Mouse (Mus musculus) brain, embryonic 14.5 days (tissue): ENCODE results near the gene Dis3l2. TPM values are rescaled to one million over a fixed set of nuclear protein-coding genes. Genes with fewer than 3 reads are reported as not detected.

ENCODE experiments used
- DNase-seq: peaks from one replicate; pipeline ENCODE4 v3.0.0-alpha.2; 2011; ENCODE audit warnings: low read depth
- CTCF ChIP-seq: fragments of 200-500 bp; IDR thresholded peaks from 2 replicates; pipeline ENCODE4 v1.5.1; 2012; ENCODE audit warnings: inconsistent platforms, mild to moderate bottlenecking, moderate library complexity, borderline replicate concordance; ENCODE audit not compliant: insufficient read depth, insufficient read length; ENCODE audit errors: extremely low read depth
- POLR2A ChIP-seq: fragments of 200-500 bp; IDR thresholded peaks from 2 replicates; pipeline ENCODE4 v1.6.1; 2012; ENCODE audit warnings: mild to moderate bottlenecking, inconsistent platforms, borderline replicate concordance; ENCODE audit not compliant: poor library complexity, insufficient read depth, insufficient read length, severe bottlenecking; ENCODE audit errors: extremely low read depth
- polyA plus RNA-seq: library from polyadenylated mRNA; depleted of rRNA; stranded (reverse); fragments of >200 nt; gene quantifications from 2 replicates; pipeline ENCODE4 v1.2.3, GENCODE M21; 2012; rRNA removed

Gene Dis3l2
- 37.4 and 39.5 TPM in 2 replicates for polyA plus RNA-seq

DNA sequence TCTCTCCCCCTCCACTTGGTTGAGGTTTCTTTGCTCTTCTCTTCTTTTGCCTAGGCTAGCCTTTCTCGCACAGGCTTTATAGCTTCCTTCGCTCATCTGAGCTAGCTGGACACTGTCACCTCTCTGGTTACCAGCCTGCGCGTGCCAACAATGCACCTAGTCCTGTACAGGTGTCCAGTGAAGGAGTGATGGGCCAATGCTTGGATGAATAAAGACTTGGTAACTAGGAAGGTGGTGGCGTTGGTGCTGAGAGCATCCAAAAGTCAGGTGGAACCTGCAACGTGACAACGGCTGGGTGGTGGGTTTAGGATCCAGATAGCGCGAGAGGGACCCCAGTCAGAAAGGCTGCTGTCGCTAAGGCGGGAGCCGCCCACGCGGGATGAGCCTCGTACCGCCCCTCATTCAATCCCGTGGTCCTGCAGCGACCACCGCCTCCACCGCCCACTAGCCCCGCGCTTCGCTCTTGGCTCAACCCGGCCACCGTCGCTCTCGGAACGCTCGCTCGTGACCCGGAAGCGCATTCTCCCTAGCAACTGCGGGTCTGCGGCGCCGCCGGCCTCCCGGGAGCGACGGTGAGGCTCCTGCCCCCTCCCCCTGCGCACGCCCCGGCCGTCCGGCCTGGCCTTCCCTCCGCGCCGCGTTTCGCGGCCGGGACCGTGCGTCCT, at the start of gene Dis3l2:
Gene Dis3l2 (plus strand): TSS at position 509 of the 665 bp plus-strand sequence.
- no peak for TF ChIP-seq CTCF
- TF ChIP-seq POLR2A: peak; percentile 61
- peak; percentile 96 for DNase-seq

DNA sequence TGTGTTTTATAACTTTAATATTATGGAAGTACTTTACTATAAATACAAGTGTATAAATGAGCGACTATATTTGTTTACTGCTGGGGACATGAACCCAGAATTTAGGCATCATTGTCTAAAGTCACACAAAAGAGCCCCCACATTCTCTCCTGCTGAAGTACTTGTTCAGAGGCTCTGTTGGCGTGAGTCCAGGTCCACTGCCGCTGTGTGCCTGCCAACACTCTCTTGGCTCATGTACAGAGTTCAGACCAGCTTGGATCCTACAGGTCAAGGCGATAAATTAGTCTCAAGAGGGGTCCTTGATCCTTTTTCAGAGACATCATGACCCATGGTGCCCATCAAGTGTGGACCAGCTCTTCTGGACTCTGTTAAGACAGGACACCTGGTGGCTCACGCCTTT, 46.5 kb upstream of the Dis3l2 start:
- DNase-seq: peak; percentile 50
- no peak for TF ChIP-seq CTCF
- no peak for TF ChIP-seq POLR2A

DNA sequence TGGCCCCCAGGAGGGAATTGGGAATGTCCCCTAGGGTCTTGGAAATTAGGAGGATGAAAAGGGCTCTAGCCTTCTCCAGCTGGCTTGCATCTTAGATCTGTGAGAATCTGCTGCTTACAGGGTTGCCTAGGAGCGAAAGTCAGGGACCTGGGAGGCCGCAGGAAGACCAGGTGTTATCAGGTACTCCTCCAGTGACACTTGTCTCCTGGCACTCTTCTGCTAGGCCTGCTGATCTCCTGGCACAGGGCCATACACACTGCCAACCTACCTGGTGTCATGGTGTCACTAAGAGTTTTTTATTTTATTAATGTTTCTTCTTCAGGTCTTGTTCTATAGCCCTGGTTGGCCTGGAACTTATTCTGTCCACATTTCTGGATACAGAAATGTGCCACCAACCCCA, 38.5 kb upstream of the Dis3l2 start:
- TF ChIP-seq CTCF (no peak), POLR2A (no peak)
- DNase-seq: no peak

DNA sequence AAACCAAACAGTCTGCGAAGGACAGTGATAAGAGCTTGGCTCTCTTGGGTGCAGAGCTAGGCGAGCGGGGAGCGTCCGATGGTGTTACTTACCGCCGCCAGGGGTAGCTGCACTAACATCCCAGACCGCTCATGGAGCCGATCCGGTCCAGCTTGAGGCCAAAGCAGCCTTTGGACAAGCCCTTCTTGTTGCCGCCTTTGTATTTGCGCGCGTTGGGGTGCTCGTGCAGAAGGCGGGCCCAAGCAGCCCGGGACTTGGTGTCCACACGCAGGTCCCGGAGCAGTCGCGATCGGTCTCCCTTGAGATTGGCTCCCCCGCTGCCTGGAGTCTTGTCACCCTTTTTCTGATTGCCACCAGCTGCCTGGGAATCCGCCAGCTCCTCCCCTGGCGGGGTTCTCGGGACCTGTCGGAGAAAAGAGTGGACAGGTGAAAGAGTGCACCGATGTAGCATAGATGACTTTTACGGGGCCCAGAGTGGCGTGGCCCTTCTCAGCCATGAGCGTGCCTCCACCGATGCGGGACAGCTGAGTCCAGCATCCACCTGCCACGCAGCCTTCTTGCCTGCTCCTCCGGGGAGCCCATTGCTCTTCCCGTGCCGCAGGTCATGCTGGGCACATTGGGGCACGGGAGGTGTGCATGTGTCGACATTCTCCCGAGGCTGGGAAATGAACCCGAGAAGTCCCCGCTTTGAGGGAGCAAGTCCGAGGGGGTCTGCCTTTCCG, 33.9 kb upstream of the Dis3l2 start:
- TF ChIP-seq POLR2A (no peak), CTCF (peak; percentile 90)
- peak; percentile 91 for DNase-seq

DNA sequence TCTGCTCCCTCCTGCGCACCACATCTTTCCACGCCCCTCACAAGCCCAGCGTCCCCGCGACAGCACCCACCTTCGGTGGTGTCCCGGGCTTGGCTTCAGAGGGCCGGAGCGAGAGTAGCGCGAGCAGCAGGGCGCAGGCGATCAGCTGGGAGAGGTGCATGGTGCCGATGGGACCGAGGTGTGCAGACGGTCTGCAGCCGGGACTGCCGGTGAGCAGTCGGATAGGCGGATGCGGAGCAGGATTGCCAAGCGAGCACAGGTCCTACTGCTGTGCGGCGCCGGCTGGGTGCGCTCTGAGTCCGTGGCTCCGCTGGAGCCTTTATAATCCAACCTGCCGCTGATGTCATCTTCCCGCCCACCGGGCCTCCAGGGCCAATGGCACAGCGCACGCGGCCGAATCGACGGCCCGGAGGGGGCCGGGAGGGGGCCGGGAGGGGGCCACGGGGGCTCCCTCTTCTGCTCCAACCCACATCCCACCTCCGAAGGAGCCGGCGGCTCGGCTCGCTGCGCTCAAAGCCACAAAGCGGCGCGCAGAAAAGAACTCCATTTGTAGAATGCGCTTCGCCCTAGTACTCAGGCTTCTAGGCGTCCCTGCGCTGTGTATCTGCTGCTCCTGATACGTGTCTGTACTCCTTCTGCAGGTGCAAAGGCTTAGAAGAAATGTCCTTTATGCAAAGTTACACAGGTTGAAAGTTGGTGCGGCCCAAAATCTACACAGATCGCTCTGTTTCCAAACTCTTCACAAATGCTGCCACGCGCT, 33.1 kb upstream of the Dis3l2 start, which contains the start of gene Nppc:
Gene Nppc (minus strand): TSS at position 293 of the 760 bp plus-strand sequence.
- DNase-seq: peak; percentile 94
- TF ChIP-seq CTCF (peak; percentile 33; the same call in 1 of the 2 replicates), POLR2A (peak; percentile 80; the same call in 1 of the 2 replicates)

DNA sequence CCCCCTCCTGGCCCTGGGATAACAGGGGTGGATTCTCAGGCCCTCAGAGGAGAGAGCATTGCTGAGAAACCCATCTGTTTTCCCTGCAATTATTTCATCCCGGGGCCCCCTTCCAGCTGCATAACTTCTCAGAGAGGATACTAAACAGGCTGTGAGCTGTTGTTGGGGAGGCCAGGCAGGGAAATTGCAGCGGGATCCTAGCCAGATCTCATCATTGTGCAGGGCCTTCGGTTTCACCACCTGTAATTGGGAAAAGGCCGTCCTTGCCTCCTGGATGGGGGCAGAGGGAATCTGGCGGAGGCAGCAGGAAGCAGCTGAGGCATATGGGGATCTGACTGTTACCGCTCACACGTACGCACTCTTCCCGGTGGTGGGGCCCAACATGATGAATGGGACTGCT, 29.2 kb upstream of the Dis3l2 start:
- DNase-seq: peak; percentile 76

DNA sequence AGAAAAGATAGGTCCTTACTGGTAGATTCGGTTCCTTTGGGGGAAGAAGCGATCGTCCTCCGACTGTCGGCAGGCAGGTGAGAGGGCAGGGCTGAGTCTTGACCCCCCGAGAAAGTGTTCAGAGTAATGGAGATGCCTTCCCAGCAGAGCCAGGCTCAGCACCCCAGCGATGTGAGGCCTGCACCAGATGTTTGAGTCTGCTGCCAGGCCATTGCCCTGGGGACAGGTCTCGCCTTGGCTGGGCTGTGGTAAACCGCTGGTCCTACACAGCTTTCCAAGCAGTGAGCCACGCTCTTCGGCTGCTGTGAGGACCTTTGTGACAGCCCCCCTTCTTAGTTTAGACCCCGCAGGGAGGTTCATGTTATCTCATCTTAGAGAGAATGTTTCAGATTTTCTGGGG, 28.5 kb upstream of the Dis3l2 start:
- DNase-seq: no peak
- TF ChIP-seq POLR2A (no peak), CTCF (no peak)

More for the DNA sequence above, 29.2 kb upstream of the Dis3l2 start:
- TF ChIP-seq POLR2A: no peak
- no peak for TF ChIP-seq CTCF

DNA sequence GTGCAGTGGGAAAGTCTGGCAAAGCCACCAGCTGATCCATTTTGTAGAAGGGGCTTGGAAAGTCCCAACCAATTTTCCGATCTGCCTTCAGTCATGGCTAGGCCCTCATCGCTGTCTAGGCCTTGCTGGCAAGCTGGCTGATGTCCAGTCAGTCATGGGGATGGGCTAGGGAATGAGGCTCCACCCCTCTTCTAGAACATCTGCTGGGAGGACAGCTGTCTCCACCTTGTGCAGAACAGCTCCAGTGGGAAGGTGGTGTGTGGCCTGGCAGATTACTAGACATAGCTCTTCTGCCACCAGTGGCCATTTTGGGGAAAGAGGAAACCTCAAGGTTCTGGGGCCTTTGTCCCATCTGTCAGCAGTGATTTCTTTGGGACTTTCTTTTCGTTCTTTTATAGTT, 26.0 kb upstream of the Dis3l2 start:
- TF ChIP-seq CTCF (no peak), POLR2A (no peak)
- no peak for DNase-seq

DNA sequence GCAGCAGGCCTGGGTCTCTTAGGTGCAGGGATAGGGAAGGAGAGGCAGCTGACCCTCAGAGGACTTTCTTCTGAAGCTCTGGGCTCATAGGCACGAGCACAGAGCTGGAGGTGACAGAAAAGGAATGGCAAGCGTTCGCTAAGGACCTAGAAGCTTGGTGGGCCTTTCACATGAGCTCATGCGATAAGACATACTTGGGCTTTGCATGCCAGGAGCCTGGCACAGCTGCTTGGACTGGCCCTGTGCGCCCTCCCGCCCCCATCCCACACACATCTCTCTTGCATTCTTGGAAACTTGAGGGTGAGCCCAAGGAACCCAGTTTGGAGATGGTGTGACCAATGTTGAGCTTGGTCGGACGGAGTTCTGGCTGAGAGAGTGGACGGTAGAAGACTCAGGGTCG, 24.9 kb upstream of the Dis3l2 start:
- no peak for TF ChIP-seq CTCF
- no peak for TF ChIP-seq POLR2A

DNA sequence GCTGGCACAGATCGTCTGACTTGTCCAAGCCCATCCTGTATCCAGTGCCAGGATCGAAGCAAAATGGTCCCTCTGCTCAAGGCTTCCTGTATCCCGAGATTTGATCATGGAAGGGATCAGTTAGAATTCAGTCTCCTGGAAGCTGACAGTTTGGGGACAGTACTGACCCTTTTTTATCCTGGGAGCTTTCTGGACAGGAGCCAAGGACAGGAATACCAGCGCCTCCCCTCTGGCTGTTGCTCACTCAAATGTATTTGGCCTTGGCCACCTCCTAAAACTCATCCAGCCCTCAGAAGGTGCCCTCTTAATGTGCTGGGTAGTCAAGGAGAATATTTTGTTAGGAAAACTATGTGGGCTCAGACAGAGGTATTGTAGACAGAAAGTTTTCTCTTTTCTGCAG, 16.4 kb upstream of the Dis3l2 start:
- DNase-seq: no peak
- TF ChIP-seq CTCF (no peak), POLR2A (no peak)

More for the DNA sequence above, 24.9 kb upstream of the Dis3l2 start:
- no peak for DNase-seq

DNA sequence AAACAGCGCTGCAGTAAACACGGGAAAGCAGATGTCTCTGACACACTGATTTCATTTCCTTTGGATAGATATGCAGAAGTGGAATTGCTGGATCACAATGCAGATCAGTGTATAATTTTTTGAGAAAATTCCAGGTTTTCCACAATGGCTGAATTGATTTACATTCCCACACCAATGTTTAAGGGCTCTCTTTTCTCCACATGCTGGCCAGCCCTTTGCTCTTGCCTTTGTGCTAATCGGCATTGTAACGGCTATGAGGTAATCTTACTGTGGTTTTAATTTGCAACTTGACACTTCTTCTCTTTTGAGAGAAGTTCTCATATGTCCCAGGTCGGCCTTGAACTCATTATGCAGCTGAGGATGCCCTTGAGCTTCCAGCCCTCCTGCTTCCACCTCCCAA, 12.6 kb upstream of the Dis3l2 start:
- no peak for TF ChIP-seq POLR2A
- TF ChIP-seq CTCF: no peak
- no peak for DNase-seq

DNA sequence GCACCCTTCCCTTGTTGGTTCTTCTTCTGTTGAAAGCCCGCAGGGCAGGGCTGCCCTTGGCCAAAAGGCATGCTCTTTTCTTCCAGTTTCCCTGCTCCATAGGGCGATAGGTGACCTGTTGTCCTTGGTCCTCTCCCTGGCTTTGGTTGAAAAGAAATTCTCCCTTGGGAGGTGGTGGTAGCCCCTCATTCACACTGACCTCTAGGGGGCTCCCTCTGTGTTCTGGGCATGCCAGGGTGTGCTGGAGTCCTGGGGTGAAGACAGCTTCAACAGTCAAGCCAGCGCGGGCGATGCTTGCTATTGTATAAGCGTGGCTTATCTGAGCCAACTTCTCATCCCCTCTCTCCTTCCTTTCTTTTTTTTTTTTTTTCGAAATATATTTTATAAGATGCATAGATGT, 6.7 kb upstream of the Dis3l2 start:
- no peak for DNase-seq
- no peak for TF ChIP-seq POLR2A
- no peak for TF ChIP-seq CTCF
